Mouse (Mus musculus) cerebellum, adult 2 months (tissue): ENCODE measurements at regions not wholly inside any gene's neighbourhood (a gene's known extent, or its start where the extent isn't known, plus 50 kb on each side); places are given as distances from the start of the nearest gene placed in this dataset.

ENCODE experiments used
- CTCF ChIP-seq: fragments of 200-500 bp; IDR thresholded peaks from 2 replicates; pipeline ENCODE4 v1.5.1; 2011; ENCODE audit warnings: low read depth, mild to moderate bottlenecking, control low read depth, low read length, moderate library complexity, borderline replicate concordance; ENCODE audit not compliant: insufficient read depth
- POLR2A ChIP-seq: fragments of 200-500 bp; IDR thresholded peaks from 2 replicates; pipeline ENCODE4 v1.6.1; 2011; ENCODE audit warnings: low read length, control low read depth, borderline replicate concordance; ENCODE audit not compliant: insufficient read depth

DNA sequence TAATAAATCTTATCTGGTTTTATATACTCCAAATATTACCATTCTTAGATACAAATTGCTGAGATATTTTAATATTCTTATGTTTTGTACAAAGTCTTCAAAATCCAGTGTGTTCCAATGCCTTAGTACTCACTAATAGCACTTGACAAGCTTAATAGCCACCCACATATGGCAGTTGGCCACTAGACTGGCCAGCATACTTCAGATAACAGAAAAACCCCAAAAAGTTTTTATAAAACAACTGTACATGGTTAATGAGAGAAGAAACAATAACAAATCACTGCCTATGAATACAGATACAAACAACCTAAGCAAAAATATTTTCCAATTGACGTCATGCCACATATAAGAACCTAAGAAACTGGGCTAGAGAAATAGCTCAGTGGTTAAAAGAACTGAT lies 100.8 kb upstream of the Nxt1 start:
- TF ChIP-seq CTCF (no peak), POLR2A (no peak)
